In genomic region chr2:58660591-58660990, GRCm38 (mm10) we compare ENCODE assay signal across 19 mouse cellular contexts.
DNase-seq lines count a peak whose midpoint lies in the region; ATAC-seq lines count a peak whose summit lies in the region.
"Had no signal": no experiment of that assay in that cellular context is flagged by ENCODE, and none has a peak within 500 bp of the region (broad histone marks: within the 10 kb centered on the region; RNA-seq: fewer than 3 reads in every experiment).

No protein-coding gene starts in this region.

- 69% methylated on average over 13 of the region's 13 CpGs for WGBS in heart, embryonic 10.5 days
- WGBS in midbrain, embryonic 14.5 days: 62% methylated on average over 13 of the region's 13 CpGs
- WGBS in midbrain, embryonic 10.5 days: 68% methylated on average over 13 of the region's 13 CpGs
- 47% methylated on average over 13 of the region's 13 CpGs for WGBS in embryonic facial prominence, embryonic 14.5 days
- WGBS in neural tube, embryonic 15.5 days: 61% methylated on average over 13 of the region's 13 CpGs

- intact Hi-C loops in heart, postnatal 14 days (cut with DNase I): loop anchor here (10.0 kb wide), 1 partner anchor 636 kb away; no protein-coding TSS in a partner anchor
- intact Hi-C loops in left cerebral cortex, postnatal 4 days (cut with DNase I): no loop called here

- no peaks in the 10 kb centered on the region for H3K4me1 ChIP-seq in heart, embryonic 10.5 days
- H3K4me1 ChIP-seq in midbrain, embryonic 14.5 days (ENCODE audit: control insufficient read depth, insufficient read depth, low read length): 0 out of 2 replicates have a peak, but pooled peaks cover 10% of the 10 kb centered on the region
- H3K4me1 ChIP-seq in midbrain, embryonic 10.5 days: peaks cover 36% of the 10 kb centered on the region
- H3K4me1 ChIP-seq in embryonic facial prominence, embryonic 14.5 days (ENCODE audit: control insufficient read depth, insufficient read depth, low read length): peaks cover 4% of the 10 kb centered on the region; the same call in 1 of the 2 replicates
- 0 out of 2 replicates have a peak, but pooled peaks cover 3% of the 10 kb centered on the region for H3K4me1 ChIP-seq in neural tube, embryonic 15.5 days
- H3K4me1 ChIP-seq: neural tube, embryonic 12.5 days had no signal

- no peak for ATAC-seq in midbrain, embryonic 14.5 days (ENCODE audit: low FRiP score, low TSS enrichment)
- ATAC-seq in embryonic facial prominence, embryonic 14.5 days (ENCODE audit: low read depth): no peak
- 0 out of 2 replicates have a peak, but pooled peaks have one; percentile 33 for ATAC-seq in neural tube, embryonic 15.5 days (ENCODE audit: low FRiP score)
- ATAC-seq: forebrain, embryonic 16.5 days; midbrain, embryonic 13.5 days had no signal

- H3K9ac ChIP-seq in midbrain, embryonic 14.5 days (replicated peaks; ENCODE audit: low read length): no peak overlapping the region
- H3K9ac ChIP-seq in embryonic facial prominence, embryonic 14.5 days (ENCODE audit: low read depth, low read length): 0 out of 2 replicates have a peak overlapping the region, but pooled peaks have one; percentile 19
- H3K9ac ChIP-seq in neural tube, embryonic 15.5 days (replicated peaks): no peak overlapping the region
- H3K9ac ChIP-seq: midbrain, embryonic 13.5 days; neural tube, embryonic 12.5 days had no signal

- no peaks in the 10 kb centered on the region for H3K27me3 ChIP-seq in heart, embryonic 10.5 days (ENCODE audit: insufficient read depth, poor library complexity, severe bottlenecking)
- 0 out of 2 replicates have a peak, but pooled peaks cover 4% of the 10 kb centered on the region for H3K27me3 ChIP-seq in midbrain, embryonic 14.5 days (ENCODE audit: control insufficient read depth, insufficient read depth, low read length)
- H3K27me3 ChIP-seq in midbrain, embryonic 10.5 days (ENCODE audit: low read depth, poor library complexity, severe bottlenecking): 0 out of 2 replicates have a peak, but pooled peaks cover 8% of the 10 kb centered on the region
- H3K27me3 ChIP-seq in embryonic facial prominence, embryonic 14.5 days (replicated peaks; ENCODE audit: control insufficient read depth, insufficient read depth, low read length): no peaks in the 10 kb centered on the region
- no peaks in the 10 kb centered on the region for H3K27me3 ChIP-seq in neural tube, embryonic 15.5 days (replicated peaks)
- H3K27me3 ChIP-seq: neural tube, embryonic 12.5 days had no signal

- H3K27ac ChIP-seq in heart, embryonic 10.5 days: no peak overlapping the region
- no peak overlapping the region for H3K27ac ChIP-seq in midbrain, embryonic 14.5 days (replicated peaks; ENCODE audit: low read depth, low read length)
- H3K27ac ChIP-seq in midbrain, embryonic 10.5 days (replicated peaks): no peak overlapping the region
- H3K27ac ChIP-seq in embryonic facial prominence, embryonic 14.5 days (replicated peaks; ENCODE audit: low read depth, low read length): peak overlapping the region; percentile 44; the same call in 1 of the 2 replicates
- H3K27ac ChIP-seq in neural tube, embryonic 15.5 days (replicated peaks): peak overlapping the region; percentile 23; the same call in 1 of the 2 replicates
- H3K27ac ChIP-seq: heart, adult 2 months; midbrain, embryonic 13.5 days; neural tube, embryonic 12.5 days had no signal

- no peak overlapping the region for H3K4me3 ChIP-seq in heart, embryonic 10.5 days
- no peak overlapping the region for H3K4me3 ChIP-seq in midbrain, embryonic 14.5 days (replicated peaks; ENCODE audit: low read depth, low read length)
- no peak overlapping the region for H3K4me3 ChIP-seq in midbrain, embryonic 10.5 days
- no peak overlapping the region for H3K4me3 ChIP-seq in embryonic facial prominence, embryonic 14.5 days (ENCODE audit: low read depth, low read length)
- no peak overlapping the region for H3K4me3 ChIP-seq in neural tube, embryonic 15.5 days (replicated peaks)
- H3K4me3 ChIP-seq: heart, adult 2 months; midbrain, embryonic 13.5 days; neural tube, embryonic 12.5 days had no signal

- H3K36me3 ChIP-seq in heart, embryonic 10.5 days: no peaks in the 10 kb centered on the region
- H3K36me3 ChIP-seq in midbrain, embryonic 14.5 days (ENCODE audit: control insufficient read depth, insufficient read depth, low read length): no peaks in the 10 kb centered on the region
- H3K36me3 ChIP-seq in midbrain, embryonic 10.5 days: no peaks in the 10 kb centered on the region
- no peaks in the 10 kb centered on the region for H3K36me3 ChIP-seq in embryonic facial prominence, embryonic 14.5 days (ENCODE audit: control insufficient read depth, insufficient read depth, low read length)
- H3K36me3 ChIP-seq in neural tube, embryonic 15.5 days: no peaks in the 10 kb centered on the region
- H3K36me3 ChIP-seq: midbrain, embryonic 13.5 days; neural tube, embryonic 12.5 days had no signal

- no peak overlapping the region for H3K4me2 ChIP-seq in midbrain, embryonic 14.5 days (ENCODE audit: low read length)
- H3K4me2 ChIP-seq in embryonic facial prominence, embryonic 14.5 days (ENCODE audit: low read depth, low read length): peak overlapping the region; percentile 43
- H3K4me2 ChIP-seq in neural tube, embryonic 15.5 days: peak overlapping the region; percentile 28
- H3K4me2 ChIP-seq: midbrain, embryonic 13.5 days; neural tube, embryonic 12.5 days had no signal

- peak; percentile 36 for DNase-seq in heart, embryonic 10.5 days (ENCODE audit: low spot score)
- DNase-seq in heart, postnatal 14 days: no peak
- DNase-seq in midbrain, embryonic 14.5 days: peak; percentile 46
- no peak for DNase-seq in midbrain, embryonic 10.5 days (ENCODE audit: low spot score)
- DNase-seq in embryonic facial prominence, embryonic 14.5 days (ENCODE audit: low spot score): no peak
- DNase-seq in left cerebral cortex, postnatal 4 days: no peak
- DNase-seq: cerebellum, adult 11-12 months; heart, adult 2 months; heart, postnatal 10 days; kidney, adult 11 months; kidney, postnatal 25 days; layer of hippocampus, postnatal 36 days; lung, adult 2 months; lung, postnatal 4 days; thymus, adult 18-20 months had no signal

- no peaks in the 10 kb centered on the region for H3K9me3 ChIP-seq in heart, embryonic 10.5 days
- H3K9me3 ChIP-seq in midbrain, embryonic 14.5 days (ENCODE audit: control insufficient read depth, low read length): no peaks in the 10 kb centered on the region
- H3K9me3 ChIP-seq in midbrain, embryonic 10.5 days (replicated peaks): 0 out of 2 replicates have a peak, but pooled peaks cover 5% of the 10 kb centered on the region
- H3K9me3 ChIP-seq in embryonic facial prominence, embryonic 14.5 days (ENCODE audit: control insufficient read depth, low read length): no peaks in the 10 kb centered on the region
- no peaks in the 10 kb centered on the region for H3K9me3 ChIP-seq in neural tube, embryonic 15.5 days (replicated peaks)
- H3K9me3 ChIP-seq: neural tube, embryonic 12.5 days had no signal

Comparison
In these comparisons a context has a peak if more than half of its experiments do, and no peak if none do; other contexts are left out.
1. DNase-seq: peak in heart, embryonic 10.5 days (single experiment) and midbrain, embryonic 14.5 days (single experiment); none in heart, postnatal 14 days (0 of 2), midbrain, embryonic 10.5 days (single experiment), embryonic facial prominence, embryonic 14.5 days (single experiment) and left cerebral cortex, postnatal 4 days (single experiment).
2. H3K27ac ChIP-seq: peak in embryonic facial prominence, embryonic 14.5 days (single experiment) and neural tube, embryonic 15.5 days (single experiment); none in heart, embryonic 10.5 days (single experiment), midbrain, embryonic 14.5 days (single experiment) and midbrain, embryonic 10.5 days (single experiment).